Mouse (Mus musculus) cerebellum, postnatal 14 days (tissue): ENCODE results near the gene Slc1a5.

Experiments
- DNase-seq, 2 experiments: peaks; one replicate each; pipeline ENCODE4 v3.0.0; 2021; ENCODE audit warnings: mixed read lengths in 2 of 2

Gene Slc1a5

GRCm38 (mm10) chr7:16783224-16783688, 2.1 kb downstream of the Slc1a5 start:
- DNase-seq = no peak

- peak; percentile 28 to 50 for DNase-seq
Observed at GRCm38 (mm10) chr7:16783758-16784415, 2.7 kb downstream of the Slc1a5 start.

GRCm38 (mm10) chr7:16784498-16784976, 3.4 kb downstream of the Slc1a5 start:
- peak in 1 of 2 experiments; percentile 16 for DNase-seq

- no peak for DNase-seq
Observed at GRCm38 (mm10) chr7:16785541-16786083, 4.5 kb downstream of the Slc1a5 start.

GRCm38 (mm10) chr7:16792316-16792715, 11.2 kb downstream of the Slc1a5 start:
- DNase-seq = no peak

GRCm38 (mm10) chr7:16793010-16793725, 12.0 kb downstream of the Slc1a5 start:
- no peak for DNase-seq

GRCm38 (mm10) chr7:16794886-16795285, 13.7 kb downstream of the Slc1a5 start:
- no peak for DNase-seq

GRCm38 (mm10) chr7:16804409-16805028, 23.4 kb downstream of the Slc1a5 start:
- DNase-seq = no peak

GRCm38 (mm10) chr7:16807936-16808335, 26.8 kb downstream of the Slc1a5 start:
- peak in 1 of 2 experiments; percentile 45 for DNase-seq

GRCm38 (mm10) chr7:16808647-16809046, 27.5 kb downstream of the Slc1a5 start:
- DNase-seq = no peak

GRCm38 (mm10) chr7:16809739-16810138, 28.6 kb downstream of the Slc1a5 start:
- peak; percentile 81 to 82 for DNase-seq

- DNase-seq = no peak
Observed at GRCm38 (mm10) chr7:16810399-16810919, 29.3 kb downstream of the Slc1a5 start.

- DNase-seq = peak; percentile 51 to 71
Observed at GRCm38 (mm10) chr7:16810920-16811648, 29.9 kb downstream of the Slc1a5 start.

GRCm38 (mm10) chr7:16811649-16812070, 30.5 kb downstream of the Slc1a5 start:
- no peak for DNase-seq

GRCm38 (mm10) chr7:16812505-16812904, 31.4 kb downstream of the Slc1a5 start:
- no peak for DNase-seq

- peak; percentile 54 to 66 for DNase-seq
Observed at GRCm38 (mm10) chr7:16815351-16815941, 34.3 kb downstream of the Slc1a5 start, which contains the start of gene Strn4. TSS of gene Strn4 (plus strand) at chr7:16815889.

GRCm38 (mm10) chr7:16816078-16816474, 34.9 kb downstream of the Slc1a5 start:
- DNase-seq = peak; percentile 84 to 90

- DNase-seq = peak; percentile 73 to 78
Observed at GRCm38 (mm10) chr7:16816475-16817122, 35.5 kb downstream of the Slc1a5 start, which contains the start of gene Fkrp. TSS of gene Fkrp (minus strand) at chr7:16816732.

- DNase-seq = no peak
Observed at GRCm38 (mm10) chr7:16817693-16818092, 36.6 kb downstream of the Slc1a5 start.

- no peak for DNase-seq
Observed at GRCm38 (mm10) chr7:16819794-16820193, 38.7 kb downstream of the Slc1a5 start.

GRCm38 (mm10) chr7:16820271-16820763, 39.2 kb downstream of the Slc1a5 start:
- no peak for DNase-seq
